Mouse (Mus musculus): ENCODE data around the gene Lrrn4cl. TPM values are rescaled to one million over a fixed set of nuclear protein-coding genes. Genes with fewer than 3 reads are reported as not detected.

Lrrn4cl gene
- polyA plus RNA-seq (2015; fragmentation: Nextera tagmentation; extraction: Ambion mirVana), result 0.65 and 0.74 TPM in 2 replicates

DNA sequence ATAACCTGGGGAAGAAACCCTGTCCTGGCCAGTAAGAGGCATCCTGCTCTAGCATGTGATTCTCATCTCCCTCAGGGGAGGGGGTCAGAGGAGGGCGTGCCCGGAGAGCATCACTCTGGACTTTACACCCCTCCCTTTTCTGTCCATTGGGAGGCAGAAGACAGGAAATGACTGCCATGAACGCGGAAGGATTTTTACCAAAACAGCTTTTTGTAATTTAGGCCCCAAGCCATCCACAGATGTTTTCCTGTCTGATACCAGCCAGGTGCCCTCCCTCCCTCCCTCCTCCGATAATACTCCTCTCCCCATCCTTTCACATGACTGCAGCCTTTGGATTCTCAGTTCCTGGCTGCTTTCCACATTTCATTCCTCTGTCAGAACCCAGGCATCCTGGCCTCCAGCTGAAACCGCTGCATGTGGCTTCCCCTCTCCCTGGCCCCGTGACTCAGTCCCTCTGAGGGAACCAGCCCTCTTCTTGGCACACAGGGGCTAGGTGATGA, at the start of gene Lrrn4cl:
Gene Lrrn4cl (plus strand): TSS at position 367 of the 500 bp plus-strand sequence.
- peak within 1 kb of the TSS; percentile 27 for H3K4me2 ChIP-seq
- peak within 1 kb of the TSS; percentile 72 for H3K27ac ChIP-seq
- WGBS, result 6% methylated on average over 7 of the region's 7 CpGs

DNA sequence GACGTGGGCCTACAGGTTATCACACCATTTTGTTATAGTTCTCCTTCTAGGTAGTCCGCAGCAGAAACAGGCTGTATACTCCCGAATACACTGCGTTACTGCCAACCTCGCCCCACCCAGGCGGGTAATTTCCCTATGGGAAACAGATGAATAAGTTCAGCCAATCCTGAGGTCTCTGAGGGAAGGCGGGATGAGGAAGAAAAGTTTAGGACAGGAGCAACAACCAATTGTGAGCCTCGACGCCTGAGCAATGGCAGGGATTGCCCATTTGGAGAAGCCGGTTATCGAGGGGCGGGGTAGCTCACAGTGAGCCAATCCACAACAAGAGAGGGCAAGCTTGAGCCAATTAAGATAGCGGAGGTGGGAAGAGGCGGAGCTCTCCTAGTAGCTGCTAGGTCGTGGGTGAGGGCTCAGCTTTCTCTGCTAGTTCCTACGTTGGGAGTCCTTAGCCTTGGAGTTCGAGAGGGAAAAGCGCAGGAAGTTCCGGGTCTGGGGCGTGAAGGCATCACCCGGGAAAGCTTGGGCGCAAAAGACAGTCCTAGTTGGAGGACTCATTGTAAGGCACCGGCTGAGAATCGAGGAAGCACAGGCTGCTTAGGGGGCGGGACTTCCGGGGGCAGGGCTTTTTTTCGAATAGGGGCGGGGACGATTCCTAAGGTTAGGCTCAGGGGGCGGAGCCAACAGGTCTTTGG, 48.3 kb upstream of the Lrrn4cl start, which contains the start of gene Zbtb3:
Gene Zbtb3 (plus strand): TSS at position 426 of the 692 bp plus-strand sequence.
- Histone ChIP-seq H3K4me1 (peaks cover 23% of the 10 kb centered on the region), H3K9me3 (no peaks in the 10 kb centered on the region), H3K9ac (peak within 1 kb of the TSS; percentile 64), H3K36me3 (peaks cover 35% of the 10 kb centered on the region), H3K27ac (peak within 1 kb of the TSS; percentile 91), H3K4me2 (peak within 1 kb of the TSS; percentile 77), H3K4me3 (peak within 1 kb of the TSS; percentile 63), H3K27me3 (no peaks in the 10 kb centered on the region)
- ATAC-seq (ENCODE audit: insufficient number of reproducible peaks, insufficient read depth, low FRiP score, low TSS enrichment, low read depth), result peak; percentile 98
- WGBS, result under 1% methylated on average over 30 of the region's 30 CpGs

More for the DNA sequence above, at the start of gene Lrrn4cl:
- Histone ChIP-seq H3K4me3 (no peak within 1 kb of the TSS), H3K27me3 (no peaks in the 10 kb centered on the region), H3K9ac (peak within 1 kb of the TSS; percentile 49; the same call in 1 of the 2 replicates), H3K9me3 (no peaks in the 10 kb centered on the region), H3K4me1 (peaks cover 10% of the 10 kb centered on the region), H3K36me3 (peaks cover 31% of the 10 kb centered on the region)
- ATAC-seq (ENCODE audit: insufficient number of reproducible peaks, insufficient read depth, low FRiP score, low TSS enrichment, low read depth), result 0 out of 2 replicates have a peak, but pooled peaks have one; percentile 17

DNA sequence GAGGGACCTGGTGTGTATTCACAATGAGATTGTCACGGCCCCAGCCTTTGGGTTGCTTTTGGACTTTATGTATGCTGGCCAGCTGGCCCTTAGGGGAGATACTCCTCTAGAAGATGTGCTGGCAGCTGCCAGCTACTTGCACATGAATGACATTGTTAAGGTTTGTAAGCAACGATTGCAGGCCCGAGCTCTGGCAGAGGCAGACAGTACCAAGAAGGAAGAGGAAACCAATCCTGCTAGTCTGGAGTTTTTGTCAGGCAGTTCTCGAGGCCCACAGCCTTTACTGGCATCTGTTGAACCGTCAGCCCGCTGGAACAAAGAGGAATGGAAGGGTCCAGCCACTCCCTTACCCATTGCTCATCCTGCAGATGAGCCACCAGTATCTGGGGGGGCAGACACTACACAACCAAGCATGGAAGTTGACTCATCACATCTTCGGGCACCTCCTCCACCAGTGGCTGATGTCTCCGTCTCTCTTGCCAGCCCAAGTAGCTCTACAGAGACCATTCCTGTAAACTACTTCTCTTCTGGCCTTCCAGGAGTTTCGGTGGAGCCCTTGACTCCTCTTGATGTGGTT, 47.3 kb upstream of the Lrrn4cl start:
- Histone ChIP-seq H3K36me3 (peaks cover 45% of the 10 kb centered on the region), H3K4me2 (peak overlapping the region; percentile 77)

DNA sequence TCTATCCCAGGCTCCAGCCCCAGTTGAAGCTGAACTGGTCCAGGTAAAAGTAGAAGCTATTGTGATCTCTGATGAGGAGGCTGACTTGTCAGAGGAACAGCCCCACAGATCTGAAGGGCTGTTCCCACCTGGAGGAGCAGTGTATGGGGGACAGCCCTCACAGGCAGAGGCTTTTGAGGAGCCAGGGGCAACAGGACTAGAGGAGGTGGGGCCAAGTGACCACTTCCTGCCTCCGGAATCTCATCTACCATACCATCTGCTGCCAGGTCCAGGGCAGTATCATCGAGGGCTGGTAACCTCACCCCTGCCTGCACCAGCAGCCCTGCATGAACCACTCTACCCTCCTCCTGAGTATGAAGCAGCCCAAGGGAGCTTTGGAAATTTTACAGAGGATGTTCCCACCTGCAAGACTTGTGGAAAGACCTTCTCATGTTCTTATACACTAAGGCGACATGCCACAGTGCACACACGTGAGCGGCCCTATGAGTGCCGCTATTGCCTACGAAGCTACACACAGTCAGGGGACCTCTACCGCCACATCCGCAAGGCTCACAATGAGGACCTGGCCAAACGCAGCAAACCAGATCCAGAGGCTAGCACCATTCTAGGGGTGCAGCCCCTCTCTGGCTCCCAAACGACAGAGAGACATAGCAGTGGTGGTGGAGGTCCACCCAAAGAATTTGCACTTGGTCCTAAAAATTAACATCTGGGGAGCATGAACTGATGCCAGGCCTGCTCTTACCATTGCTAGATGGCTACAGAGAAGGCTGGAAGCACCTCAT, 46.5 kb upstream of the Lrrn4cl start:
- no peak overlapping the region for H3K27ac ChIP-seq
- H3K4me1 ChIP-seq, result peaks cover 13% of the 10 kb centered on the region
- peaks cover 50% of the 10 kb centered on the region for H3K36me3 ChIP-seq
- no peaks in the 10 kb centered on the region for H3K9me3 ChIP-seq
- WGBS, result 94% methylated on average over 11 of the region's 11 CpGs
- no peak overlapping the region for H3K4me3 ChIP-seq
- no peaks in the 10 kb centered on the region for H3K27me3 ChIP-seq
- no peak overlapping the region for H3K9ac ChIP-seq
- ATAC-seq (ENCODE audit: insufficient number of reproducible peaks, insufficient read depth, low FRiP score, low TSS enrichment, low read depth), result no peak
- H3K4me2 ChIP-seq, result no peak overlapping the region

More for the DNA sequence above, 47.3 kb upstream of the Lrrn4cl start:
- Histone ChIP-seq H3K9ac (peak overlapping the region; percentile 64; the same call in 1 of the 2 replicates), H3K9me3 (no peaks in the 10 kb centered on the region), H3K4me3 (peak overlapping the region; percentile 63), H3K4me1 (peaks cover 16% of the 10 kb centered on the region), H3K27ac (peak overlapping the region; percentile 91), H3K27me3 (no peaks in the 10 kb centered on the region)
- WGBS, result 89% methylated on average over 9 of the region's 9 CpGs
- no peak for ATAC-seq (ENCODE audit: insufficient number of reproducible peaks, insufficient read depth, low FRiP score, low TSS enrichment, low read depth)

DNA sequence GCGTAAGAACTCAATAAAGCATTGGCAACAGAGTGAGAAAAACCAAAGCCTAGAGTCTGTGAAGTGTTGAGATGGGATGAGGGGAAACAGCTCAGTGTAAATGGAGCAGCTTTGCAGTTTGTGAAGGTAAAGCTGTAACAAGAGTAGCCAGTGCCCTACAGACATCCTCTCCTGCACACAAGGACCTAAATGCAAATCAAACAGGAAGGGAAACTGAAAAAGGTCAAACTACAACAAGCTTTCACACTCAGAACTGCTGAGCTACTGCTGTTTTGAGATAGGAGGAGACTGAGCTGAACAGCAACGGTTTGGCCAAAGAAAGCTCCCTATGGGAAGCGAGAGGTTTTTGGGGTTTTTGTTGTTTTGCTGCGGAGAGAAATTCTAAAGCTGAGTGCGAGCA, 43.8 kb upstream of the Lrrn4cl start:
- Histone ChIP-seq H3K36me3 (peaks cover 71% of the 10 kb centered on the region), H3K9me3 (no peaks in the 10 kb centered on the region), H3K4me3 (no peak overlapping the region), H3K9ac (no peak overlapping the region), H3K4me1 (peaks cover 10% of the 10 kb centered on the region), H3K27me3 (no peaks in the 10 kb centered on the region), H3K4me2 (no peak overlapping the region), H3K27ac (no peak overlapping the region)
- ATAC-seq (ENCODE audit: insufficient number of reproducible peaks, insufficient read depth, low FRiP score, low TSS enrichment, low read depth), result no peak
- WGBS, result 95% methylated on average over 5 of the region's 5 CpGs

DNA sequence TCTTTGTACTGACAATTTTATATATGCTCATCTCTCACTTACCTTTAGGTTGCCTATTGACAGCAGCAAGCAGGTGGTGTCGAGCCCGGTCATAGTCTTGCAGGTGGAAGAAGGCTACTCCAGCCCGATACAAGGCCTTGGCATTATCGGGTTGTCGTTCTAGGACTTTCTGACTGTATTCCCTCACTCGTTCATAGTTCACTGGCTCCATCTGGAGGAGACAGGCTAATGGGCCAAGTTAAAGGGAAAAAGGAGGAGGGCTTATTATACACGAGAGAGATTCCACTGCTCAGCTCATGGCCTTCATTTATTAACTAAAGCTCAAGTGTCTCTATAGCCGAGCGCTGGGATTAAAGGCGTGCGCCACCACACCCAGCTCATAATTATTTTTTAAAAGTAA, 34.8 kb upstream of the Lrrn4cl start:
- H3K9ac ChIP-seq, result 0 out of 2 replicates have a peak overlapping the region, but pooled peaks have one; percentile 36
- no peaks in the 10 kb centered on the region for H3K9me3 ChIP-seq
- H3K4me2 ChIP-seq, result no peak overlapping the region
- WGBS, result 76% methylated on average over 11 of the region's 11 CpGs
- peaks cover 27% of the 10 kb centered on the region for H3K4me1 ChIP-seq
- no peak overlapping the region; the same call in 1 of the 2 replicates for H3K4me3 ChIP-seq
- ATAC-seq (ENCODE audit: insufficient number of reproducible peaks, insufficient read depth, low FRiP score, low TSS enrichment, low read depth), result no peak
- H3K27me3 ChIP-seq, result no peaks in the 10 kb centered on the region
- peaks cover 53% of the 10 kb centered on the region for H3K36me3 ChIP-seq
- H3K27ac ChIP-seq, result no peak overlapping the region

DNA sequence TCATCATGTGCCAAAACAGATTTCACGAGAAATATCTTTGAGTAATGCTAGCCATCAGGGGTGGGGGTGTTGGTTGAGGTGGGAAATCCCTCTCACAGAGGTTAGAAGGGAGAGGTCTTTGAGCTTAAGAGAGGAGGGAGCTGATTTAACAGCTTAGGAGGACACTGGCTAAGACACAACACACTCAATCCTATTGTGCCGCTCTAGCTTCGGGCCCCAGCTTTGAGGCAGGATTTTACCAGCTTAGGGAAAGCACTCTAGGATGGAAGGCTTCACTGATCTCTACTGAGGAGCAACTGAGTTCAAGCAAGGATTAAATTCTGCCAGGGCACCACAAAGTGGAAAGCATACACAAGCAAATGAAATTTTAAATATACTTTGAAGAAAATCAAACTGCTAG, 33.6 kb upstream of the Lrrn4cl start:
- ATAC-seq (ENCODE audit: insufficient number of reproducible peaks, insufficient read depth, low FRiP score, low TSS enrichment, low read depth), result no peak
- Histone ChIP-seq H3K9ac (peak overlapping the region; percentile 62), H3K36me3 (peaks cover 43% of the 10 kb centered on the region), H3K4me1 (peaks cover 32% of the 10 kb centered on the region), H3K4me3 (peak overlapping the region; percentile 7; the same call in 1 of the 2 replicates), H3K27me3 (no peaks in the 10 kb centered on the region), H3K27ac (no peak overlapping the region), H3K4me2 (peak overlapping the region; percentile 97), H3K9me3 (no peaks in the 10 kb centered on the region)
- WGBS, result 76% methylated on average over 3 of the region's 3 CpGs

DNA sequence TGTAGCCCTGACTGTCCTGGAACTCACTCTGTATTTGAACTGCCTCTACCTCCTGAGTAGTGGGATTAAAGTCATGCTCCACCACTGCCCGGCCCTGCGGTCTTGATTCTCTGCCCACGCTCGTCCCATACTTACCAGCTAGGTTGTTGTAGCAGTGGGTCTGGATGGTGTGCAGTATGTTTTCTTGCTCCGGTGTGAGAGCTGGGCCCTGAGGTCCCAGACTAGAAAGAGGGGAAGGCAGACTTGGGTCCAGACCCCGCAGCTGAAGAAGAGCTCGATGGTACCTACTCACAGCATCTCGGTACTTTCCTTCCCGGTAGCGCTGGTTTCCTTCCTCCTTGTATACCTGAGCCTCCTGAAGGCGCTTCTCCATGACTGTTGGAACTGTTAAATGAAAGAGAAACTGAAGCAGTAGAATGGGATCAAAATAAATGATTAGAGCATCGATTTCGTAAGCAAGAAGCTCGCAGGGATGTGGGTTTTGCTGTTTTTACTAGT, 32.2 kb upstream of the Lrrn4cl start:
- H3K4me1 ChIP-seq, result peaks cover 45% of the 10 kb centered on the region
- no peak for ATAC-seq (ENCODE audit: insufficient number of reproducible peaks, insufficient read depth, low FRiP score, low TSS enrichment, low read depth)
- peak overlapping the region; percentile 97 for H3K4me2 ChIP-seq
- 26% methylated on average over 14 of the region's 14 CpGs for WGBS
- peaks cover 37% of the 10 kb centered on the region for H3K36me3 ChIP-seq
- H3K4me3 ChIP-seq, result peak overlapping the region; percentile 100
- H3K9me3 ChIP-seq, result no peaks in the 10 kb centered on the region
- H3K27me3 ChIP-seq, result no peaks in the 10 kb centered on the region
- H3K27ac ChIP-seq, result peak overlapping the region; percentile 100
- peak overlapping the region; percentile 91 for H3K9ac ChIP-seq

DNA sequence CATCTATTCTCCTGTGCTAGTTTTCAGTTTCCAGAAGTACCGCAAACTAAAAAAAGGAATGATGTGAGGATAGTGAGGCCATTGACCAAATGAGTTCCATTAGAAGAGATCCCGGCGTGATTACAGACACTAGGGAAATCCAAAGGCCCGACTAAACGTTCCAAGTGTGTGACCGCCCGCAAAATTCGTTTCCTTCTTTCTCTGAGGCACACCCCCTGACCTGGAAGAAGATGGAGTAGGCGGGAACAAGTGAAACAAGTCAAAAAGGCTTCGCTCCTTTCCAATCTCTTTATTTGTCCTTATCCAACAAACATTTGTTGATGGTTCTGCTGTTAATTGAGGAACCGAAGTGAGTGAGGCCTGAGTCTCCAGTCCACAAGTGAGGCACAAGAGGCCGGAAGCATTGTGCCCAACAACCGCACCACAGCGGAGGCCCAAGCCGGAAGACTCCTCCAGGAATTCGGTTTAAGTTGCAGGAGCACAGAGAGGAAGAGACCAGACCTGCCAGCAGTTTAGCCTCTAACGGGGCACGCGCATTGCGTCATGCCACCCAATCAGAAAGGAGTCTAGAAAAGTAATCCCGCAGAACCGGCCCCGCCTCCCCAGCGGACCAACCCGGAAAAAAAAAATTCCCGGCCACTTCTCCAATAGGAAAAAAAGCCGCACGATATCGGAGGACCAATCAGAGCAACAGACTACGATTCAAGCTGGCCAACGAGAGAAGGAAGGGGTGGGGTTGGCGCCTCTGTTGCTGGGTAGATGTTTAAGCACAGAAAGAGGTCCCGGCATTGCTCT, 31.6 kb upstream of the Lrrn4cl start, which contains the start of gene Ttc9c:
Gene Ttc9c (minus strand): TSS at position 533 of the 795 bp plus-strand sequence.
- peak within 1 kb of the TSS; percentile 100 for H3K4me3 ChIP-seq
- peak within 1 kb of the TSS; percentile 100 for H3K27ac ChIP-seq
- peaks cover 38% of the 10 kb centered on the region for H3K36me3 ChIP-seq
- H3K27me3 ChIP-seq, result no peaks in the 10 kb centered on the region
- peak; percentile 91 for ATAC-seq (ENCODE audit: insufficient number of reproducible peaks, insufficient read depth, low FRiP score, low TSS enrichment, low read depth)
- no peaks in the 10 kb centered on the region for H3K9me3 ChIP-seq
- peaks cover 45% of the 10 kb centered on the region for H3K4me1 ChIP-seq
- H3K4me2 ChIP-seq, result peak within 1 kb of the TSS; percentile 97
- WGBS, result under 1% methylated on average over 33 of the region's 33 CpGs
- peak within 1 kb of the TSS; percentile 99 for H3K9ac ChIP-seq

DNA sequence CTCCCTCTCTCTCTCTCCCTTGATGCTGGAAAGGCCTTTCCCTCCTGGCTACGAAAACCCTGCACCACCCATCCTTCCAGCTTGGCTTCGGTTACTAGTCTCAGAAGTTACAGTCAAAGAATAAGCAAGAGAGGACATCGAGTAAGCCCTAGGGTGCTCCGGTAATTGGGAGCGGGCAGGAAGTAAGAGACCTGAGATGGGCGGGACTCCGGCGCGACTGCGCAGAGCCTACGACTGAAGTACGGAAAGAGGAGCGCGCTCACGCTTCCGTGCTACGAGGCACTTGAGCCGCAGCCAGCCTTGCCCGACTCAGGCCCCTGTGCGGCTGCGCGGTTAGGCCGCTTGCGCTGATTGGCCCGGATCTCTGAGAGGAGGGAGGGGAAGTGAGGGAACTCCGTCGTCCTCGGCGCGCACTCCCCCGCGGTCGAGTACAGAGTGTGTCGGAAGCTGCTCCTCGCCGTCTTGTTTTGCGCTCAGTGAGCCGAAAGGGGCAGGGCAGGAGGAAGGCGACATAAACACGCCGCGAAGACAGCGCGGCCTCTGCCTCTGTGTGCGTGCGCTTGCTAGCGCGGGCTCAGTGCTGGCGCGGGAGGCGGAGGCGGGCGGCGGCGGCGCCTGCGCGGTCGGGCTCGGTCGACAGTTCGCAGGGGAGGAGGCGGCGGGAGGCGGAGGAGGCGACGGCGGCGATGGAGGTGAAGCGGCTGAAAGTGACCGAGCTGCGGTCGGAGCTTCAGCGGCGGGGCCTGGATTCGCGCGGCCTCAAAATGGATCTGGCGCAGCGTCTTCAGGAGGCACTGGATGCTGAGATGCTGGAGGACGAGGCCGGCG, 30.8 kb upstream of the Lrrn4cl start, which contains the start of gene Hnrnpul2:
Gene Hnrnpul2 (plus strand): TSS at position 415 of the 828 bp plus-strand sequence.
- peak within 1 kb of the TSS; percentile 99 for H3K9ac ChIP-seq
- peak within 1 kb of the TSS; percentile 100 for H3K27ac ChIP-seq
- peak; percentile 95 for ATAC-seq (ENCODE audit: insufficient number of reproducible peaks, insufficient read depth, low FRiP score, low TSS enrichment, low read depth)
- H3K4me1 ChIP-seq, result peaks cover 42% of the 10 kb centered on the region
- H3K9me3 ChIP-seq, result no peaks in the 10 kb centered on the region
- peaks cover 39% of the 10 kb centered on the region for H3K36me3 ChIP-seq
- H3K4me2 ChIP-seq, result peak within 1 kb of the TSS; percentile 97
- no peaks in the 10 kb centered on the region for H3K27me3 ChIP-seq
- peak within 1 kb of the TSS; percentile 100 for H3K4me3 ChIP-seq
- WGBS, result under 1% methylated on average over 83 of the region's 83 CpGs

Data from embryonic facial prominence, embryonic 13.5 days (tissue).